Mouse (Mus musculus): ENCODE results near the gene Aldh1l1.

DNA sequence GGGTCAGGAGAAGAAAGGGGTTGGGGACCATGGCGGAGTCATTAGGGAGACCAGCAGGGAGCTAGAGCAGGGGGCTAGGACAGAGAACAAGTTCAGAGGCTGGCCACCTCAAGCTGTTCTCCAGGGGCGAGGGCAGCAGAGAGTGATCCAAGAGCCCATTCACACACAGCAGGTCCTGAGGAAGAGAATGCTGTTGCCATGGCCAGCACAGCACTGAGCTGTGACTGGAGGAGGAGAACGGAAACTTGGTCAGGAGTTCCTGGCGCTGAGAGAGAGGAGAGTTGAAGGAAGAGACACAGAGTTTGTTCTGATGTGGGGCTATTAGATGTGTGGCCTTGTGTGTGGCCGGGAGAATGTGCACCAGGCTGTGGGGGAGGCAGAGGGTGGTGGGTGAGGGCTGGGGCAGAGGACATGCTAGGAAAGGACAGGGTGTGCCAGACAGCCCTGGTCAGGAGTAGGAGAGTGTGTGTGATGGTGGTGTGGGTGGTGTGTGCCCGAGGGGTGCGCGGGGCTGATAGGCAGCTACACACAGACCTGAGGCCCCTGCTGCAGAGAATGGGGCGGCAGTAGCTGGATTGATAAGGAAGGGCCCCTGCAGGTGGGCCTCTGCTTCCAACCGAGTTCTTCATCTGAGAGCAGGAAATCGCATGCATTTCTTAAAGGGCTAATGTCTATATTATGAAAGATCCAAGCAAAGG lies 136.7 kb downstream of the Aldh1l1 start:
- no peak for TF ChIP-seq CTCF (IDR thresholded peaks at IDR 0.05 in 2 of 3, conservative IDR thresholded peaks at IDR 0.05 in 1 of 3; ENCODE audit: control insufficient read depth in 1 of 3, insufficient read depth in 1 of 3, low read depth in 2 of 3, low read length in 3 of 3, poor library complexity in 1 of 3, severe bottlenecking in 1 of 3)
- TF ChIP-seq CHD2 (IDR thresholded peaks at IDR 0.05; ENCODE audit: low read length) = no peak
- TF ChIP-seq ELF1 (IDR thresholded peaks at IDR 0.05; ENCODE audit: low read depth, low read length) = peak; percentile 55
- no peak for TF ChIP-seq CHD1 (IDR thresholded peaks at IDR 0.05; ENCODE audit: low read depth, low read length)
- TF ChIP-seq RCOR1 (IDR thresholded peaks at IDR 0.05; ENCODE audit: low read depth, low read length) = no peak; the same call in 1 of the 2 replicates
